Mouse (Mus musculus) G1E (cell line): Measurements from ENCODE around the gene Col24a1. TPM values are rescaled to one million over a fixed set of nuclear protein-coding genes. Genes with fewer than 3 reads are reported as not detected.
"Not testable (repeated sequence)": the region's sequence is repeated elsewhere in the genome, so short reads cannot be mapped to it uniquely, and the experiment has no call there.

Source experiments
- ATAC-seq: 2 replicates; pipeline ENCODE4 v1.8.0; 2016; ENCODE audit warnings: mild to moderate bottlenecking; ENCODE audit not compliant: insufficient number of reproducible peaks, poor library complexity, low FRiP score, severe bottlenecking; ENCODE audit errors: extremely low read depth
- DNase-seq: peaks from one replicate; pipeline ENCODE4 v3.0.0; 2012; ENCODE audit warnings: low spot score
- H3K27me3 ChIP-seq: 2 replicates; pipeline ENCODE4 v1.6.1; 2012; ENCODE audit warnings: mild to moderate bottlenecking, low read length, inconsistent platforms; ENCODE audit not compliant: insufficient read depth
- H3K36me3 ChIP-seq: replicated peaks from 2 replicates; pipeline ENCODE3; 2012; ENCODE audit warnings: mild to moderate bottlenecking, inconsistent platforms
- H3K4me1 ChIP-seq: 2 replicates; pipeline ENCODE4 v1.6.1; 2012; ENCODE audit warnings: low read depth, low read length, inconsistent platforms, mixed read lengths; ENCODE audit not compliant: insufficient read depth
- H3K4me3 ChIP-seq: 2 replicates; pipeline ENCODE4 v1.5.1; 2012; ENCODE audit warnings: low read depth, mild to moderate bottlenecking, inconsistent platforms, low read length, moderate library complexity, mixed read lengths
- H3K9me3 ChIP-seq: replicated peaks from 2 replicates; pipeline ENCODE4 v1.6.1; 2012; ENCODE audit warnings: inconsistent platforms
- CTCF ChIP-seq: IDR thresholded peaks from 2 replicates; pipeline ENCODE4 v1.5.1; 2012; ENCODE audit warnings: low read depth, low read length, inconsistent platforms, mixed read lengths
- GATA1 ChIP-seq: IDR thresholded peaks from 2 replicates; pipeline ENCODE4 v1.6.1; 2012; ENCODE audit warnings: borderline replicate concordance, low read length, inconsistent platforms, mixed read lengths
- GATA2 ChIP-seq: IDR thresholded peaks from 2 replicates; pipeline ENCODE4 v1.6.1; 2012; ENCODE audit warnings: low read depth, low read length, inconsistent platforms, borderline replicate concordance
- POLR2AphosphoS5 ChIP-seq: IDR thresholded peaks from 2 replicates; pipeline ENCODE4 v1.6.1; 2012; ENCODE audit warnings: low read depth, low read length, inconsistent platforms; ENCODE audit not compliant: insufficient replicate concordance
- TAL1 ChIP-seq: conservative IDR thresholded peaks from 2 replicates; pipeline ENCODE4 v1.6.1; 2012; ENCODE audit warnings: low read depth, low read length, inconsistent platforms, mixed read lengths
- polyA plus RNA-seq: library from polyadenylated mRNA; stranded (reverse); fragments of >175 nt; gene quantifications from 2 replicates; pipeline ENCODE4 v1.2.3, GENCODE M21; 2012
- total RNA-seq, 2 experiments: library from RNA; stranded (forward) in 1 of 2; stranded (reverse) in 1 of 2; fragments of 200-1000 nt in 1 of 2; fragments of >200 nt in 1 of 2; fragmentation: Nextera tagmentation in 1 of 2; gene quantifications; 2 replicates each; pipeline ENCODE4 v1.2.3; 2014 to 2017

The Col24a1 gene
- total and polyA plus RNA-seq, 3 experiments, result 0.66 TPM; not detected in 2

- TF ChIP-seq GATA2 (no peak), POLR2AphosphoS5 (no peak), GATA1 (no peak), CTCF (no peak), TAL1 (no peak)
- no peak for DNase-seq
- Histone ChIP-seq H3K9me3 (no peaks in the 10 kb centered on the region), H3K36me3 (no peaks in the 10 kb centered on the region), H3K4me1 (no peaks in the 10 kb centered on the region), H3K27me3 (no peaks in the 10 kb centered on the region), H3K4me3 (no peak overlapping the region)
- ATAC-seq, result no peak
These were observed 129.8 kb downstream of the Col24a1 start for GRCm38 (mm10) chr3:145422044-145422443.

- H3K9me3 ChIP-seq, result peaks cover 11% of the 10 kb centered on the region; the same call in 1 of the 2 replicates
- no peak for TF ChIP-seq GATA1
- TF ChIP-seq TAL1, result no peak
- no peak for TF ChIP-seq CTCF
- no peak for TF ChIP-seq POLR2AphosphoS5
- TF ChIP-seq GATA2, result no peak
- no peaks in the 10 kb centered on the region for H3K36me3 ChIP-seq
- no peaks in the 10 kb centered on the region for H3K4me1 ChIP-seq
- no peaks in the 10 kb centered on the region for H3K27me3 ChIP-seq
- DNase-seq (no peak), ATAC-seq (no peak)
- no peak overlapping the region for H3K4me3 ChIP-seq
These were observed 146.1 kb downstream of the Col24a1 start for GRCm38 (mm10) chr3:145438352-145438751.

- ATAC-seq (no peak), DNase-seq (no peak)
- H3K9me3 ChIP-seq, result peaks cover 10% of the 10 kb centered on the region; the same call in 1 of the 2 replicates
- no peaks in the 10 kb centered on the region for H3K36me3 ChIP-seq
- H3K4me3 ChIP-seq, result no peak overlapping the region
- TF ChIP-seq TAL1, result no peak
- TF ChIP-seq GATA2, result no peak
- no peak for TF ChIP-seq CTCF
- TF ChIP-seq POLR2AphosphoS5, result no peak
- TF ChIP-seq GATA1, result no peak
- H3K4me1 ChIP-seq, result no peaks in the 10 kb centered on the region
- H3K27me3 ChIP-seq, result no peaks in the 10 kb centered on the region
These were observed 146.8 kb downstream of the Col24a1 start for GRCm38 (mm10) chr3:145439086-145439485.

- Histone ChIP-seq H3K4me1 (no peaks in the 10 kb centered on the region), H3K36me3 (no peaks in the 10 kb centered on the region), H3K9me3 (peaks cover 7% of the 10 kb centered on the region; the same call in 1 of the 2 replicates), H3K27me3 (no peaks in the 10 kb centered on the region), H3K4me3 (no peak overlapping the region)
- DNase-seq (no peak), ATAC-seq (no peak)
- no peak for TF ChIP-seq GATA2
These were observed 148.7 kb downstream of the Col24a1 start for GRCm38 (mm10) chr3:145440993-145441392.

GRCm38 (mm10) chr3:145442268-145442667, 150.0 kb downstream of the Col24a1 start:
- Histone ChIP-seq H3K36me3 (no peaks in the 10 kb centered on the region), H3K4me3 (no peak overlapping the region), H3K27me3 (no peaks in the 10 kb centered on the region), H3K9me3 (peaks cover 5% of the 10 kb centered on the region; the same call in 1 of the 2 replicates), H3K4me1 (no peaks in the 10 kb centered on the region)
- DNase-seq (no peak), ATAC-seq (no peak)
- no peak for TF ChIP-seq GATA1
- no peak for TF ChIP-seq POLR2AphosphoS5
- TF ChIP-seq CTCF, result no peak
- no peak for TF ChIP-seq GATA2
- no peak for TF ChIP-seq TAL1

GRCm38 (mm10) chr3:145443167-145443566, 150.9 kb downstream of the Col24a1 start:
- not testable (repeated sequence) for H3K36me3 ChIP-seq, H3K9me3 ChIP-seq, H3K4me1 ChIP-seq, H3K27me3 ChIP-seq, ATAC-seq, DNase-seq, H3K4me3 ChIP-seq

DNA sequence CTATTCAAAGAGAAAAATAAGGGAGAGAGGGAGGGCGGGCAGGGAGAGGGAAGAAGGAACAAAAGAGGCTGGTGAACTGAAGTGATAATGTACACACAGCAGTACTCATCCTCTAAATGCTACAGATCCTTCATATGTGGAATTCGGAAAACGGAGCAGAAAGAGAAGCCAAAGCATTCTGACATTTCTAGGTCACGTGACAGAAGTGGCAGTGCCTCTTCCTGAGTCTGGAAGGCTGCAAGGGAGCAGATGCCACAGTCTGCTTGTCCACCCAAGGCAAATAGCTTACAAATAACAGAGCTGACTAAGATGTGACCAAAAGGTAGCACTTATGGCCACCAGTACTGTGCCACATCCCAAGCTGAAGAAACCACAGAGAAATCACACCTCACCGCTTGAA, 164.8 kb downstream of the Col24a1 start:
- H3K4me3 ChIP-seq, result no peak overlapping the region
- ATAC-seq, result no peak
- DNase-seq, result no peak

More for the DNA sequence above, 164.8 kb downstream of the Col24a1 start:
- no peaks in the 10 kb centered on the region for H3K9me3 ChIP-seq
- H3K27me3 ChIP-seq, result no peaks in the 10 kb centered on the region
- TF ChIP-seq CTCF (no peak), POLR2AphosphoS5 (no peak), GATA2 (no peak), TAL1 (no peak), GATA1 (no peak)
- H3K4me1 ChIP-seq, result no peaks in the 10 kb centered on the region
- H3K36me3 ChIP-seq, result no peaks in the 10 kb centered on the region
